Mouse (Mus musculus): Measurements from ENCODE around the gene Asb13. TPM values are rescaled to one million over a fixed set of nuclear protein-coding genes. Genes with fewer than 3 reads are reported as not detected.

The Asb13 gene
- 38.6 TPM for total RNA-seq (2023)

GRCm38 (mm10) chr13:3633895-3634811, at the start of gene Asb13:
Gene Asb13 (plus strand): TSS chr13:3634032.

GRCm38 (mm10) chr13:3610795-3611438, 22.9 kb upstream of the Asb13 start, which contains the start of gene Fam208b:
Gene Fam208b (minus strand): TSS chr13:3611108.

Other genes starting within 250 kb of the Asb13 start
- gene Gdi2, start 96.0 kb upstream of the Asb13 start, total RNA-seq (2023) = 286 TPM
- gene Fam208b, start 22.9 kb upstream of the Asb13 start, total RNA-seq (2023) = 80.2 TPM
- gene Calml3, start 170.3 kb downstream of the Asb13 start, total RNA-seq (2023) = not detected
- gene Calm4, start 203.7 kb downstream of the Asb13 start, total RNA-seq (2023) = not detected
- gene Calm5, start 220.1 kb downstream of the Asb13 start, total RNA-seq (2023) = not detected

Measured in CD4-positive naive resting alpha-beta T cell, adult 57 days (primary cell).